Mouse (Mus musculus) adrenal gland, postnatal 14 days (tissue): ENCODE data around the gene Uhrf2. TPM values are rescaled to one million over a fixed set of nuclear protein-coding genes. Genes with fewer than 3 reads are reported as not detected.

ENCODE experiments used
- DNase-seq: peaks from one replicate; pipeline ENCODE4 v3.0.0; 2021; ENCODE audit warnings: mixed read lengths
- total RNA-seq: library from RNA; stranded (reverse); gene quantifications from 2 replicates; pipeline ENCODE4 v1.2.3, GENCODE M21; 2021

Uhrf2 gene
- total RNA-seq, 1 experiment from 2014 or later: 42.1 TPM

- no peak for DNase-seq
Measured at GRCm38 (mm10) chr19:30124999-30125669, 94.8 kb downstream of the Uhrf2 start.

DNA sequence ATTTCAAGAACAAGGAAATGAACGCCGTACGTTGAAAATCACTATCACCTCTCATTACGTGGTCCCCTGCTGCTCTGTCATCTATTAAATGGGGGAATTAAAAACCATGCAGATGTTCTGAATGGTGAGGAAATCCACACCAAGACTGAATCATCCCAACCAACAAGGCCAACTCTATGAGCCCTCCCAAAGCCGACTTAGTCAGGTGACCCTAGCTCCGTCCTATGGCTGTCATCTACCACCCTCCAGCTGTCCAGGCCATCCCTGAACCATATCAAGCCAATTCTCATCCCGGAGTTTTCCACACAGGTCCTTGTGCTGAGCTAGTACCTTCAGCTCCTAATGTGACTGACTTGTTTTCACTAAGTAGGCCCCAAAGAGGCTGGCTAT lies 95.4 kb downstream of the Uhrf2 start:
- no peak for DNase-seq

GRCm38 (mm10) chr19:30128177-30128576 lies 97.9 kb downstream of the Uhrf2 start:
- no peak for DNase-seq

DNA sequence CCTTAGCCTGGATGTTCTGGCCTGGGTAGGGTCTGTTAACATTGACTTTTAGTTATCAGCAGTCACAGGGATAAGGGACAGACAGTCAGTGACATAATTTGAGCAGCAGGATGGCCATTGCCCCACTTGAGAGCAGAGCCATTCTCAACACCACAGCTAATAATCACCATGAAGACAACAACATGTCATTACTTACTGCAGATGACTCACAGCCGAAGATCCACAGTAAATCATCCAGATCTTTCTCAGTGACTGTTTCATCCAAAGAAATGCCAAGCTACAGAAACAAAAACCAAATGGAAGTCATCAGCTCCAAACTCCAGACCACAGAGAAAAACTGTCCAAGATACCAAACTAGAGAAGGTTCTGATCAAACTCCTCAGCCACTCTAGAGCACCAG lies 106.0 kb downstream of the Uhrf2 start:
- DNase-seq: no peak

Other genes with a start within 250 kb of the Uhrf2 start
- 16.4 and 16.6 TPM in 2 replicates for gene 9930021J03Rik, start 224.5 kb upstream of the Uhrf2 start, total RNA-seq
- gene Ranbp6, start 217.5 kb upstream of the Uhrf2 start, total RNA-seq: 13.4 and 16.7 TPM in 2 replicates
- gene Il33, start 105.4 kb upstream of the Uhrf2 start, total RNA-seq: 12.7 and 16.9 TPM in 2 replicates
- gene Trpd52l3, start 26.7 kb upstream of the Uhrf2 start, total RNA-seq: not detected in 2 replicates
- 1.7 and 15.3 TPM in 2 replicates for gene Gldc, start 144.9 kb downstream of the Uhrf2 start, total RNA-seq
- 1.5 and 45.8 TPM in 2 replicates for gene Mbl2, start 202.4 kb downstream of the Uhrf2 start, total RNA-seq